Mouse (Mus musculus) heart, embryonic 16.5 days (tissue): ENCODE measurements at regions not wholly inside any gene's neighbourhood (a gene's known extent, or its start where the extent isn't known, plus 50 kb on each side); places are given as distances from the start of the nearest gene placed in this dataset.
A peak's percentile ranks its signal among the peaks of the same experiment; 100 is the strongest.

Experiments
- ATAC-seq: fragments of 200-750 bp; cut with Nextera tagmentation; replicated peaks from 2 replicates; pipeline ENCODE4 v1.8.0; 2017; ENCODE audit warnings: moderate number of reproducible peaks; ENCODE audit not compliant: insufficient read depth, low FRiP score; ENCODE audit errors: extremely low read depth
- H3K27ac ChIP-seq: fragments of 300-500 bp; sonication (generic); 2 replicates; pipeline ENCODE4 v1.5.1; 2014; ENCODE audit warnings: mild to moderate bottlenecking, low read length, control low read depth, moderate library complexity
- H3K27me3 ChIP-seq: fragments of 300-500 bp; sonication (generic); 2 replicates; pipeline ENCODE4 v1.6.1; 2014; ENCODE audit warnings: low read length, mixed read lengths; ENCODE audit not compliant: control insufficient read depth, insufficient read depth
- H3K36me3 ChIP-seq: fragments of 300-500 bp; sonication (generic); 2 replicates; pipeline ENCODE4 v1.6.1; 2014; ENCODE audit not compliant: control insufficient read depth, insufficient read depth
- H3K4me1 ChIP-seq: fragments of 300-500 bp; sonication (generic); 2 replicates; pipeline ENCODE4 v1.6.1; 2014; ENCODE audit warnings: low read length, mixed read lengths; ENCODE audit not compliant: control insufficient read depth, insufficient read depth
- H3K4me2 ChIP-seq: fragments of 300-500 bp; sonication (generic); 2 replicates; pipeline ENCODE4 v1.6.1; 2014; ENCODE audit warnings: low read depth, mild to moderate bottlenecking, control low read depth, low read length
- H3K4me3 ChIP-seq: fragments of 300-500 bp; sonication (generic); 2 replicates; pipeline ENCODE4 v1.5.1; 2014; ENCODE audit warnings: mild to moderate bottlenecking, control low read depth, low read length
- H3K9ac ChIP-seq: fragments of 300-500 bp; sonication (generic); 2 replicates; pipeline ENCODE4 v1.6.1; 2014; ENCODE audit warnings: low read length, control low read depth
- H3K9me3 ChIP-seq: fragments of 300-500 bp; sonication (generic); replicated peaks from 2 replicates; pipeline ENCODE4 v1.6.1; 2016; ENCODE audit warnings: low read length; ENCODE audit not compliant: control insufficient read depth
- WGBS: fragments of 180-500 bp; shearing (Covaris S2); extraction: QIAGEN DNeasy Blood & Tissue Kit; methylation state at CpG from one replicate; pipeline ENCODE4 v1.1.7; 2014; 5-methylcytosine and 5-hydroxymethylcytosine counted together

- H3K27me3 ChIP-seq: no peaks in the 10 kb centered on the region
- no peaks in the 10 kb centered on the region for H3K9me3 ChIP-seq
- H3K36me3 ChIP-seq: no peaks in the 10 kb centered on the region
- WGBS: 86% methylated on average over 3 of the region's 3 CpGs
- no peak overlapping the region for H3K4me3 ChIP-seq
- peaks cover 15% of the 10 kb centered on the region for H3K4me1 ChIP-seq
- no peak overlapping the region for H3K9ac ChIP-seq
- ATAC-seq: no peak
- H3K4me2 ChIP-seq: no peak overlapping the region
- no peak overlapping the region for H3K27ac ChIP-seq
These were observed 229.5 kb upstream of the Mamld1 start for GRCm38 (mm10) chrX:70820518-70820917.

- peak overlapping the region; percentile 81 for H3K27ac ChIP-seq
These were observed 232.3 kb upstream of the Mamld1 start for GRCm38 (mm10) chrX:70817771-70818170.

GRCm38 (mm10) chrX:70816662-70817061 lies 233.4 kb upstream of the Mamld1 start:
- Histone ChIP-seq H3K4me3 (no peak overlapping the region), H3K4me2 (no peak overlapping the region), H3K27me3 (no peaks in the 10 kb centered on the region), H3K9ac (no peak overlapping the region), H3K4me1 (peaks cover 15% of the 10 kb centered on the region), H3K9me3 (no peaks in the 10 kb centered on the region), H3K36me3 (no peaks in the 10 kb centered on the region), H3K27ac (peak overlapping the region; percentile 53)
- ATAC-seq: no peak
- WGBS: 50% methylated on average over 3 of the region's 3 CpGs

More at GRCm38 (mm10) chrX:70817771-70818170, 232.3 kb upstream of the Mamld1 start:
- H3K36me3 ChIP-seq: no peaks in the 10 kb centered on the region
- peaks cover 15% of the 10 kb centered on the region for H3K4me1 ChIP-seq
- H3K9me3 ChIP-seq: no peaks in the 10 kb centered on the region
- no peaks in the 10 kb centered on the region for H3K27me3 ChIP-seq
- no peak overlapping the region for H3K9ac ChIP-seq
- H3K4me3 ChIP-seq: no peak overlapping the region
- WGBS: 9% methylated on average over 1 of the region's 1 CpGs
- no peak overlapping the region for H3K4me2 ChIP-seq
- peak; percentile 84 for ATAC-seq

GRCm38 (mm10) chrX:70791796-70792195 lies 258.3 kb upstream of the Mamld1 start:
- 56% methylated on average over 3 of the region's 3 CpGs for WGBS
- H3K4me2 ChIP-seq: no peak overlapping the region
- ATAC-seq: no peak
- no peaks in the 10 kb centered on the region for H3K4me1 ChIP-seq
- no peak overlapping the region for H3K4me3 ChIP-seq
- no peak overlapping the region for H3K27ac ChIP-seq
- H3K27me3 ChIP-seq: no peaks in the 10 kb centered on the region
- H3K36me3 ChIP-seq: no peaks in the 10 kb centered on the region
- no peaks in the 10 kb centered on the region for H3K9me3 ChIP-seq
- H3K9ac ChIP-seq: no peak overlapping the region

GRCm38 (mm10) chrX:70762862-70763261 lies 285.9 kb upstream of the Tmem185a start:
- ATAC-seq: no peak
- 44% methylated on average over 1 of the region's 1 CpGs for WGBS
- H3K4me3 ChIP-seq: no peak overlapping the region

GRCm38 (mm10) chrX:70713004-70713604 lies 236.1 kb upstream of the Tmem185a start:
- no peak for ATAC-seq
- no peaks in the 10 kb centered on the region for H3K27me3 ChIP-seq
- 60% methylated on average over 5 of the region's 5 CpGs for WGBS
- no peak overlapping the region for H3K4me3 ChIP-seq
- no peak overlapping the region for H3K9ac ChIP-seq
- H3K4me1 ChIP-seq: no peaks in the 10 kb centered on the region
- no peaks in the 10 kb centered on the region for H3K9me3 ChIP-seq
- H3K4me2 ChIP-seq: no peak overlapping the region
- H3K27ac ChIP-seq: no peak overlapping the region
- no peaks in the 10 kb centered on the region for H3K36me3 ChIP-seq

More at GRCm38 (mm10) chrX:70762862-70763261, 285.9 kb upstream of the Tmem185a start:
- Histone ChIP-seq H3K27ac (no peak overlapping the region), H3K9ac (no peak overlapping the region), H3K36me3 (no peaks in the 10 kb centered on the region), H3K4me2 (no peak overlapping the region), H3K4me1 (no peaks in the 10 kb centered on the region), H3K27me3 (no peaks in the 10 kb centered on the region), H3K9me3 (no peaks in the 10 kb centered on the region)

- no peaks in the 10 kb centered on the region for H3K9me3 ChIP-seq
- H3K9ac ChIP-seq: no peak overlapping the region
- H3K4me2 ChIP-seq: no peak overlapping the region
- no peaks in the 10 kb centered on the region for H3K4me1 ChIP-seq
- no peak overlapping the region for H3K4me3 ChIP-seq
- H3K36me3 ChIP-seq: no peaks in the 10 kb centered on the region
- ATAC-seq: no peak
- H3K27me3 ChIP-seq: no peaks in the 10 kb centered on the region
- no peak overlapping the region for H3K27ac ChIP-seq
- 64% methylated on average over 3 of the region's 3 CpGs for WGBS
These were observed 205.2 kb upstream of the Tmem185a start for GRCm38 (mm10) chrX:70682194-70682593.

GRCm38 (mm10) chrX:70667092-70667491 lies 190.1 kb upstream of the Tmem185a start:
- H3K4me1 ChIP-seq: no peaks in the 10 kb centered on the region
- H3K27ac ChIP-seq: no peak overlapping the region
- no peaks in the 10 kb centered on the region for H3K27me3 ChIP-seq
- no peak overlapping the region for H3K9ac ChIP-seq
- no peaks in the 10 kb centered on the region for H3K9me3 ChIP-seq
- no peak overlapping the region for H3K4me2 ChIP-seq
- no peaks in the 10 kb centered on the region for H3K36me3 ChIP-seq
- no peak overlapping the region for H3K4me3 ChIP-seq
- no peak for ATAC-seq
- WGBS: 75% methylated on average over 3 of the region's 3 CpGs
